Mouse (Mus musculus) left cerebral cortex, adult 2 months (tissue): ENCODE measurements around the gene Zfp990. TPM values are rescaled to one million over a fixed set of nuclear protein-coding genes. Genes with fewer than 3 reads are reported as not detected.
"Not testable (repeated sequence)": the region's sequence is repeated elsewhere in the genome, so short reads cannot be mapped to it uniquely, and the experiment has no call there.

Source experiments
- DNase-seq, 2 experiments: peaks; one replicate each; pipeline ENCODE4 v3.0.0; 2021 to 2022; ENCODE audit warnings: low spot score in 2 of 2, mixed read lengths in 1 of 2; ENCODE audit errors: extremely low spot score in 1 of 2
- H3K27ac ChIP-seq: fragments of 200-600 bp; 2 replicates; pipeline ENCODE4 v1.8.1; 2022
- H3K4me3 ChIP-seq: fragments of 200-600 bp; 2 replicates; pipeline ENCODE4 v1.8.1; 2022
- CTCF ChIP-seq: fragments of 200-600 bp; IDR thresholded peaks from 2 replicates; pipeline ENCODE4 v1.8.1; 2022; ENCODE audit warnings: antibody characterized with exemption, mild to moderate bottlenecking, moderate library complexity
- intact Hi-C: fragments of 180-260 bp; cut with DNase I; formaldehyde crosslinking; loops from one replicate; pipeline ENCODE4 v1.15.1; 2025
- total RNA-seq, 2 experiments: library from RNA; stranded (reverse); gene quantifications; 2 replicates each; pipeline ENCODE4 v1.2.3; 2021

The Zfp990 gene
- total RNA-seq, 2 experiments from 2014 or later: 0.14 to 0.26 TPM

- no peak for TF ChIP-seq CTCF
- intact Hi-C loops: loop anchor here (5.0 kb wide), 1 partner anchor 961 kb away; no protein-coding TSS in a partner anchor
- Histone ChIP-seq H3K27ac (no peak overlapping the region), H3K4me3 (no peak overlapping the region)
- no peak for DNase-seq
Measured at GRCm38 (mm10) chr4:145556680-145557079, 46.1 kb downstream of the Zfp990 start.

GRCm38 (mm10) chr4:145559505-145560099 is 49.0 kb downstream of the Zfp990 start:
- TF ChIP-seq CTCF: no peak
- no peak overlapping the region for H3K4me3 ChIP-seq
- no peak for DNase-seq
- intact Hi-C loops: loop anchor here (5.0 to 10.0 kb wide), 2 partner anchors 125 to 958 kb away; no protein-coding TSS in a partner anchor
- H3K27ac ChIP-seq: no peak overlapping the region

GRCm38 (mm10) chr4:145564111-145564821 is 53.7 kb downstream of the Zfp990 start:
- Histone ChIP-seq H3K27ac (no peak overlapping the region), H3K4me3 (no peak overlapping the region)
- DNase-seq: no peak
- intact Hi-C loops: loop anchor here (10.0 kb wide), 1 partner anchor 129 kb away; no protein-coding TSS in a partner anchor
- no peak for TF ChIP-seq CTCF

- intact Hi-C loops, H3K27ac ChIP-seq, H3K4me3 ChIP-seq, DNase-seq: not testable (repeated sequence)
Measured at GRCm38 (mm10) chr4:145570461-145570860, 59.9 kb downstream of the Zfp990 start.

- DNase-seq, H3K27ac ChIP-seq, H3K4me3 ChIP-seq: not testable (repeated sequence)
- intact Hi-C loops: loop anchor here (5.0 kb wide), 1 partner anchor 129 kb away; no protein-coding TSS in a partner anchor
Measured at GRCm38 (mm10) chr4:145576623-145577022, 66.1 kb downstream of the Zfp990 start.

- H3K4me3 ChIP-seq, intact Hi-C loops, DNase-seq, H3K27ac ChIP-seq: not testable (repeated sequence)
Measured at GRCm38 (mm10) chr4:145580333-145580732, 69.8 kb downstream of the Zfp990 start.

- H3K27ac ChIP-seq, H3K4me3 ChIP-seq, DNase-seq, intact Hi-C loops: not testable (repeated sequence)
Measured at GRCm38 (mm10) chr4:145585078-145585477, 74.5 kb downstream of the Zfp990 start, which contains the start of gene Gm13212. TSS of gene Gm13212 (plus strand) at chr4:145585166.

- H3K27ac ChIP-seq, DNase-seq, intact Hi-C loops, H3K4me3 ChIP-seq: not testable (repeated sequence)
Measured at GRCm38 (mm10) chr4:145586046-145586445, 75.5 kb downstream of the Zfp990 start.

Other genes with a start within 250 kb of the Zfp990 start
- 1 to 10 TPM in 1 of 2 experiments, under 1 TPM in 1; 0.91 to 1.5 TPM for gene Tnfrsf8, start 195.6 kb upstream of the Zfp990 start, total RNA-seq
- under 1 TPM; 0.23 to 0.26 TPM for gene Gm13212, start 74.4 kb downstream of the Zfp990 start, total RNA-seq
- under 1 TPM in 1 of 2 experiments, not detected in 1; 0.54 TPM for gene Zfp980, start 159.9 kb downstream of the Zfp990 start, total RNA-seq